Mouse (Mus musculus): Measurements from ENCODE around the gene Naa38. TPM values are rescaled to one million over a fixed set of nuclear protein-coding genes. Genes with fewer than 3 reads are reported as not detected.

Gene Naa38
- polyA plus RNA-seq, 1 experiment = 82.3 TPM

GRCm38 (mm10) chr11:69408541-69409377, 13.5 kb downstream of the Naa38 start:
- peak; percentile 71 to 89 for DNase-seq (ENCODE audit: low read depth in 1 of 2, low spot score in 2 of 2)
- Histone ChIP-seq H3K27me3 (ENCODE audit: control insufficient read depth, insufficient read depth, low read length) (no peaks in the 10 kb centered on the region), H3K4me3 (ENCODE audit: extremely low read depth, insufficient read depth, insufficient read length) (peak overlapping the region; percentile 67), H3K36me3 (ENCODE audit: control insufficient read depth, insufficient read depth, low read length) (peaks cover 33% of the 10 kb centered on the region), H3K27ac (ENCODE audit: insufficient read depth, low read length) (peak overlapping the region; percentile 84), H3K4me1 (ENCODE audit: control insufficient read depth, insufficient read depth, insufficient read length) (peaks cover 5% of the 10 kb centered on the region; the same call in 1 of the 2 replicates)
- WGBS = under 1% methylated on average over 33 of the region's 33 CpGs
- TF ChIP-seq POLR2A (IDR thresholded peaks at IDR 0.05; ENCODE audit: low read depth, low read length) (no peak; the same call in none of the 2 replicates), CTCF (IDR thresholded peaks at IDR 0.05; ENCODE audit: extremely low read depth, insufficient read depth, insufficient read length, insufficient replicate concordance) (no peak)

DNA sequence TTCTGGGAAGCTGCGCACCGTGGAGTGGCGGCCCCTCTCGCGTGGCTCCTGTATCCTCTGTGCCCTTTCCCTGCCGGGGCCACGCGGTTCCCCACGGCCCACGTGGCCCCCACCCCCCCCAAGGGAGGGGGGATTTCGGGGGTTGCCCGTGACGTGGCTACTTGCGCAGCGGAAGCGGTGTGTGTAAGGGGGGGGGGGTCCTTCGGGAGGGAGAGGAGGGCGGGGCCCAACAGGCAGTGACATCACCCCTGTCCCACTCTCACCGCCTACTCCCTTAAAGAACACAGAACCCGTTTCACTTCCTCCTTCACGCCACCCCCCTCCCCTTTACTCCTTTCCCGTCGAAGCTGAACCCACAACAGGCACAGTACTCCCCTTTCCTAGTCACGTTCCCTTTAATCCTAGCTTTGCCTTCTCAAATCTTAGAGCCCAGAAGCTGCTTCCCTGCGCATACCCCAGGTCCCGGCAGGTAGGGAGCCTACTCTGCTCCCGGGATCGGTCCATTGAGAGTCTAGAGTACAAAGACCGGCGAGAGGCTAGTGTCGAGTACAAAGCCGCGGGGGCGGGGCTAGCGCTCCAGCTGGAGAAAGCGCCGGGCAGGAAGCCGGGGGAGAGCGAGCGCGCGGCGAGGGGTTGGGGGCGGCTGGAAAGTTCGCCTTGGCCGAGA, 14.2 kb downstream of the Naa38 start:
- DNase-seq (ENCODE audit: low read depth in 1 of 2, low spot score in 2 of 2) = peak; percentile 83 to 92
- H3K27me3 ChIP-seq (ENCODE audit: control insufficient read depth, insufficient read depth, low read length) = no peaks in the 10 kb centered on the region
- H3K27ac ChIP-seq (ENCODE audit: insufficient read depth, low read length) = peak overlapping the region; percentile 100
- peak overlapping the region; percentile 91 for H3K4me3 ChIP-seq (ENCODE audit: extremely low read depth, insufficient read depth, insufficient read length)
- WGBS = under 1% methylated on average over 46 of the region's 46 CpGs
- TF ChIP-seq CTCF (IDR thresholded peaks at IDR 0.05; ENCODE audit: extremely low read depth, insufficient read depth, insufficient read length, insufficient replicate concordance) (no peak), POLR2A (IDR thresholded peaks at IDR 0.05; ENCODE audit: low read depth, low read length) (peak; percentile 46; the same call in 1 of the 2 replicates)
- peaks cover 27% of the 10 kb centered on the region for H3K36me3 ChIP-seq (ENCODE audit: control insufficient read depth, insufficient read depth, low read length)
- peaks cover 5% of the 10 kb centered on the region; the same call in 1 of the 2 replicates for H3K4me1 ChIP-seq (ENCODE audit: control insufficient read depth, insufficient read depth, insufficient read length)

DNA sequence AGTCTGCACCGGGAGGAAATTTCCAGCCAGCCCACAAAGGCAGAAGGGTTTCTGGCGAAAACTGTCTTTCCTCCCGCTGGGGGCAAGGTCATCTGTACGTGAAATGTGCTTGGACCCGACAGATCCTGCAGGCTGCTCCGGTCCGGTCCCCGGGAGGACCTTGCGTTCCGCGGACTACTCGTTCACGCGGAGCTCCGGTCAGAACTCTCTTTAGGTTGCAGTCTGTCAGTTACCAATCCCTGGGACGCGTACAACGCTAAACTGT, 14.7 kb downstream of the Naa38 start:
- WGBS = under 1% methylated on average over 18 of the region's 18 CpGs
- Histone ChIP-seq H3K27me3 (ENCODE audit: control insufficient read depth, insufficient read depth, low read length) (no peaks in the 10 kb centered on the region), H3K4me3 (ENCODE audit: extremely low read depth, insufficient read depth, insufficient read length) (peak overlapping the region; percentile 91), H3K4me1 (ENCODE audit: control insufficient read depth, insufficient read depth, insufficient read length) (peaks cover 5% of the 10 kb centered on the region; the same call in 1 of the 2 replicates), H3K27ac (ENCODE audit: insufficient read depth, low read length) (peak overlapping the region; percentile 100), H3K36me3 (ENCODE audit: control insufficient read depth, insufficient read depth, low read length) (peaks cover 24% of the 10 kb centered on the region)
- no peak for DNase-seq (ENCODE audit: low read depth in 1 of 2, low spot score in 2 of 2)
- TF ChIP-seq POLR2A (IDR thresholded peaks at IDR 0.05; ENCODE audit: low read depth, low read length) (no peak), CTCF (IDR thresholded peaks at IDR 0.05; ENCODE audit: extremely low read depth, insufficient read depth, insufficient read length, insufficient replicate concordance) (no peak)

GRCm38 (mm10) chr11:69410310-69411072, 15.2 kb downstream of the Naa38 start:
- Histone ChIP-seq H3K36me3 (ENCODE audit: control insufficient read depth, insufficient read depth, low read length) (peaks cover 18% of the 10 kb centered on the region), H3K27ac (ENCODE audit: insufficient read depth, low read length) (peak overlapping the region; percentile 100)
- under 1% methylated on average over 41 of the region's 41 CpGs for WGBS

GRCm38 (mm10) chr11:69411073-69411535, 15.8 kb downstream of the Naa38 start:
- peak; percentile 63 to 86 for DNase-seq (ENCODE audit: low read depth in 1 of 2, low spot score in 2 of 2)

More at GRCm38 (mm10) chr11:69410310-69411072, 15.2 kb downstream of the Naa38 start:
- TF ChIP-seq POLR2A (IDR thresholded peaks at IDR 0.05; ENCODE audit: low read depth, low read length) (no peak; the same call in 1 of the 2 replicates), CTCF (IDR thresholded peaks at IDR 0.05; ENCODE audit: extremely low read depth, insufficient read depth, insufficient read length, insufficient replicate concordance) (no peak)
- Histone ChIP-seq H3K4me1 (ENCODE audit: control insufficient read depth, insufficient read depth, insufficient read length) (peaks cover 5% of the 10 kb centered on the region; the same call in 1 of the 2 replicates), H3K27me3 (ENCODE audit: control insufficient read depth, insufficient read depth, low read length) (no peaks in the 10 kb centered on the region), H3K4me3 (ENCODE audit: extremely low read depth, insufficient read depth, insufficient read length) (peak overlapping the region; percentile 91)
- peak; percentile 66 to 72 for DNase-seq (ENCODE audit: low read depth in 1 of 2, low spot score in 2 of 2)

GRCm38 (mm10) chr11:69411538-69412203, 16.4 kb downstream of the Naa38 start:
- H3K27ac ChIP-seq (ENCODE audit: insufficient read depth, low read length) = peak overlapping the region; percentile 100
- no peak for TF ChIP-seq POLR2A (IDR thresholded peaks at IDR 0.05; ENCODE audit: low read depth, low read length)
- TF ChIP-seq CTCF (IDR thresholded peaks at IDR 0.05; ENCODE audit: extremely low read depth, insufficient read depth, insufficient read length, insufficient replicate concordance) = no peak
- H3K4me3 ChIP-seq (ENCODE audit: extremely low read depth, insufficient read depth, insufficient read length) = peak overlapping the region; percentile 91
- peaks cover 7% of the 10 kb centered on the region for H3K36me3 ChIP-seq (ENCODE audit: control insufficient read depth, insufficient read depth, low read length)
- peaks cover 5% of the 10 kb centered on the region; the same call in 1 of the 2 replicates for H3K4me1 ChIP-seq (ENCODE audit: control insufficient read depth, insufficient read depth, insufficient read length)
- no peaks in the 10 kb centered on the region for H3K27me3 ChIP-seq (ENCODE audit: control insufficient read depth, insufficient read depth, low read length)
- DNase-seq (ENCODE audit: low read depth in 1 of 2, low spot score in 2 of 2) = peak in 1 of 2 experiments; percentile 44
- 3% methylated on average over 39 of the region's 39 CpGs for WGBS

More at GRCm38 (mm10) chr11:69411073-69411535, 15.8 kb downstream of the Naa38 start:
- TF ChIP-seq POLR2A (IDR thresholded peaks at IDR 0.05; ENCODE audit: low read depth, low read length) (no peak), CTCF (IDR thresholded peaks at IDR 0.05; ENCODE audit: extremely low read depth, insufficient read depth, insufficient read length, insufficient replicate concordance) (no peak)
- H3K27ac ChIP-seq (ENCODE audit: insufficient read depth, low read length) = peak overlapping the region; percentile 100
- peaks cover 5% of the 10 kb centered on the region; the same call in 1 of the 2 replicates for H3K4me1 ChIP-seq (ENCODE audit: control insufficient read depth, insufficient read depth, insufficient read length)
- H3K4me3 ChIP-seq (ENCODE audit: extremely low read depth, insufficient read depth, insufficient read length) = peak overlapping the region; percentile 91
- under 1% methylated on average over 26 of the region's 26 CpGs for WGBS
- no peaks in the 10 kb centered on the region for H3K27me3 ChIP-seq (ENCODE audit: control insufficient read depth, insufficient read depth, low read length)
- H3K36me3 ChIP-seq (ENCODE audit: control insufficient read depth, insufficient read depth, low read length) = peaks cover 12% of the 10 kb centered on the region

Measured in spleen, adult 2 months (tissue).